Mouse (Mus musculus): Measurements from ENCODE around the gene Trio. TPM values are rescaled to one million over a fixed set of nuclear protein-coding genes. Genes with fewer than 3 reads are reported as not detected.
A peak's percentile ranks its signal among the peaks of the same experiment; 100 is the strongest.

The Trio gene
- polyA plus RNA-seq, 1 experiment, result 12.0 TPM

DNA sequence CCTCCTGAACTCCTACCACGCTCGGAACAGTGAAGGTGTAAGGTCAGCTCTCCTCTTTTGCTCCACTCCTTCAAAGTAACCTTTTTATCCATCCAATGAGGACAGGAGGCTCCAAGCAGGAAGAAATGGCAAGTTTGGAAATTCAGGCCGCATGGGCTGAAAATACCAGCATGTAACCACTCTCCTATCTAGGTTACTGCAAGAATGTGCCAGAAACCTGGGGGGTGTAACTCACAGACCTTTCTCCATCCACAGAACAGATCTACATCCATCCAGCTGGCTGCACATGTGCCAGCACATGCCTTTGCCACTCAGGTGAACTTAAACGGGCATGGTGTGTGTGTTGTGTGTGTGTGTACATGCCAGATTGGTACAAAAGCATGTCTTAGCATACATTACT is 28.9 kb downstream of the Trio start:
- DNase-seq (ENCODE audit: low read depth, low spot score), result no peak
- 86% methylated on average over 4 of the region's 4 CpGs for WGBS

DNA sequence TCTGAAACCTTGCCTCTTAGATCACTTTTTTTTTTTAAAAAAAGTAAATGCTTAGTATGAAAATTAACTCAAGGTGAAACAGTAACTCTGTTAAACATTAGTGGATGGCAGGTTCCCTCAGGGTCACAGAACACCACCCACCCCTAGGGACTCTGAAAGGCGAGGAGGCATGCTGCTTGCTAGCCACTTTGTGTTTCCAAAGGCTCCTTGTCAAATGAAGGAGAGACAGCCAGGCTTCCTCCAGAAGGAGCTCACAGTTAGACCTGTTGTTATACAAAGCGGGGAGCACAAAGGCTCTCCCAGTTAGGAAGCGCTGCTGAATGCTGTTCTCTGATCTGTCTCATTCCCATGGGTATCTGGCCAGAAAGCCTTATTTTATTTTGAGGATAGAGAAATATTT is 30.2 kb downstream of the Trio start:
- DNase-seq (ENCODE audit: low read depth, low spot score), result no peak
- 72% methylated on average over 3 of the region's 3 CpGs for WGBS

GRCm38 (mm10) chr15:27994870-27995269 is 30.8 kb downstream of the Trio start:
- WGBS, result 93% methylated on average over 13 of the region's 13 CpGs

GRCm38 (mm10) chr15:27993528-27993927 is 32.1 kb downstream of the Trio start:
- 41% methylated on average over 7 of the region's 7 CpGs for WGBS
- DNase-seq (ENCODE audit: low read depth, low spot score), result no peak

More at GRCm38 (mm10) chr15:27994870-27995269, 30.8 kb downstream of the Trio start:
- DNase-seq (ENCODE audit: low read depth, low spot score), result no peak

DNA sequence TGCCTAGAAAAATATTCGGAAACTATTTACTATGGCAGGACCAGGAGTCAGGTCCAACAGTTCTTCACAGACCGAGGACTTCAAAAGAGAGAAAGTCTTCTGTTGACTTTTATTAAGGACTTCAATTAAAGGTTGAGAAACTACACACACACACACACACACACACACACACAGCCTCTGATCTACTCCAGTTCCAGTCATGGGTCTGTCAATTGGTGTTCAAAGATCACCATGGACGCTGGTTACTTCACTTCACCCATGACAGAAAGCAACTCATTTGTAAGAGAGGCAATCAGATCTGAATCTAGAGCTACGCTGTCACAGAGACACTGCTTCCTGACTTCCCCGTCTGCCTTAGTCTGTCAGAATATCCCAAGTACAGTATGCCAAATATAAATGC is 33.1 kb downstream of the Trio start:
- DNase-seq (ENCODE audit: low read depth, low spot score), result no peak
- WGBS, result 71% methylated on average over 5 of the region's 5 CpGs

GRCm38 (mm10) chr15:27991892-27992593 is 33.6 kb downstream of the Trio start:
- no peak for DNase-seq (ENCODE audit: low read depth, low spot score)
- WGBS, result 52% methylated on average over 6 of the region's 6 CpGs

GRCm38 (mm10) chr15:27991066-27991701 is 34.5 kb downstream of the Trio start:
- WGBS, result 79% methylated on average over 17 of the region's 17 CpGs
- no peak for DNase-seq (ENCODE audit: low read depth, low spot score)

DNA sequence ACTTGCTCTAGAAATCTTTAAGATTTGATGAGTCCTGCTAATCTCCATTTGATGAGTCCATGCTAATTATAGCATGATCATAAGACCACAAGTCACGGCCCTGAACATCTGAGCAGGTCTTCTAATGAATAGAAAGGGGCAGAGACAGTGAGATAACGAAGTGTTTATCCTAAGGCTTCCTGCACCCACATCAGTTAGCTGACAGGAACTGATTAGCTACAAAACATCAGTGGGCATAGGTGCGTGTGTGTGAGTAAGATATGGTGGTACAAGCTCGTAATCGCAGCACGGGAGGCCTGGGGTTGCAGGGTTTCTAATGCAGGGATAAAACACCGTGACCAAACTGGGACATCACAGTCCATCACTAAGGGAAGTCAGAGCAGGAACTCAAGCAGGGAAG is 37.7 kb downstream of the Trio start:
- no peak for DNase-seq (ENCODE audit: low read depth, low spot score)
- WGBS, result 89% methylated on average over 7 of the region's 7 CpGs

- no peak for DNase-seq (ENCODE audit: low read depth, low spot score)
- WGBS, result 58% methylated on average over 2 of the region's 2 CpGs
These were observed 40.8 kb downstream of the Trio start for GRCm38 (mm10) chr15:27984881-27985280.

DNA sequence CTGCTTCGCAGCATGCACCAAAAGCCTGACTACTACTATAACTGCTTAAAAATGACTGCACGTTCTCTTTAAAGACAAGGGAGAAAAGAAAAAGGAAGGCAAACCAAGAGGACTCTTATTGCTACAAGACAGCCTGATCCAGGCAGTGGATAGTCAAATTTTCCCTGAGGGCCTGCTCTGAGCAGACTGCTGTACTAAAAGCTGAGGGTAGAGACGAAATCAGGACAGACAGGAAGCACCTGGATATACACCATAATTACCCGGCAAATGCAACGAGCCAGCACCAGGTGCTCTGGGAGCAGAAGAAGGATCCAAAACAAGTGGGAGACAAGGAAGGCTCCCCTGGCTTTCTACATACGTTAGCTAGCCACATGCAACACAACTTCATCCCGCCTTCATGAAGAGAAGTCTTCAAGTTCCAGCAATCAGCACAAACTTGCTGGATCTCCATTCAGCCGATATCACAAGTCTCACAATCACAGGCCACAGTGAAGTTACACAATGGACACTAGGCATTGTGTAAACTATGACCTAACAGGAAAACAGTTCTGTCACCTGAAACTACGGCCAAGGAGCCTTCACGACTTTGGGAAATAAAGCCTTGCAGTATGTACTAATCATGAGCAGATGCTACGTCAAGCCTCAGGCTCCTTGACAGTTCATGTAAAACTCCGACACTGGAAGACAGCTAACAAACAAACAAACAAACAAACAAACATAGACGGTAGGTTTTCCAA is 43.7 kb downstream of the Trio start:
- DNase-seq (ENCODE audit: low read depth, low spot score), result no peak
- 39% methylated on average over 13 of the region's 13 CpGs for WGBS

DNA sequence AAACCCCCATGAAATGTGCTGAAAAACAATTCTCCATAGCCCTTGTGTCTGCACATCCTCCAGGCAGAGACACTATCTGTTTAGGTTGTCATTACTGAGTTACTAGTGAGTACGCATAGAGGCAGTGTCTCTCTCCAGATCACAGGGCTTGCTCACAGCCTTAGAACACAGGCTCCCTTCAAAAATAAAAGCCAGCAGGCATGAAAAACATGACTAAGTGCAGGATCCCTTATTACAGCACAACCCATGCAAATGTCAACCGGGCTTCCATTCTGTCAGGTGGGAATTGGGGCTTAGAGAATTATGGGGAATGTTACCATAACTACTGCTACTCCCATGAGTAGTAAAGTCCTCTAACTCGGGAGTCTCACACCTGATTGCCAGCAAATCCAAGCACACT is 44.4 kb downstream of the Trio start:
- DNase-seq (ENCODE audit: low read depth, low spot score), result no peak
- WGBS, result 41% methylated on average over 3 of the region's 3 CpGs

GRCm38 (mm10) chr15:27980436-27980835 is 45.2 kb downstream of the Trio start:
- DNase-seq (ENCODE audit: low read depth, low spot score), result no peak
- WGBS, result 88% methylated on average over 13 of the region's 13 CpGs

DNA sequence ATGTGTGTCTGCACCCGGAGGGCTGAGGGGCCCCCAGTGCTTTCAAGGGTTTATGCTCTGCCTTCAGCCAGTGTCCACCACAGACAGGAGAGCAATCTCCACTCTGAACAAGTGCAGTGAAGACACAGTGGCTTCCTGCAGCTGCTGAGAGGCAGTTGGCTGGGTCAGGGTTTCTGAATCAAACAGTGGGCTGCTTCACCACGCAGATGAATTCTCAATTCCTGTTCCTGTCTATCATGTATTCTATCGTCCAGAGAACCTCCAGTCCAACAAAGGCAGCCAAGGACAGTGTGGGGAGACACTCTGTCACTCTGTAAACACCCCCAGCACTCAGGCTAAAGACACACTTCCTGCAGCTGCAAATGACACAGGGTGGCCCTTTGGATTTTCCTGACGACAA is 48.7 kb downstream of the Trio start:
- DNase-seq (ENCODE audit: low read depth, low spot score), result no peak
- 13% methylated on average over 4 of the region's 4 CpGs for WGBS

- peak; percentile 33 for DNase-seq (ENCODE audit: low read depth, low spot score)
These were observed 49.3 kb downstream of the Trio start for GRCm38 (mm10) chr15:27976366-27976765.

DNA sequence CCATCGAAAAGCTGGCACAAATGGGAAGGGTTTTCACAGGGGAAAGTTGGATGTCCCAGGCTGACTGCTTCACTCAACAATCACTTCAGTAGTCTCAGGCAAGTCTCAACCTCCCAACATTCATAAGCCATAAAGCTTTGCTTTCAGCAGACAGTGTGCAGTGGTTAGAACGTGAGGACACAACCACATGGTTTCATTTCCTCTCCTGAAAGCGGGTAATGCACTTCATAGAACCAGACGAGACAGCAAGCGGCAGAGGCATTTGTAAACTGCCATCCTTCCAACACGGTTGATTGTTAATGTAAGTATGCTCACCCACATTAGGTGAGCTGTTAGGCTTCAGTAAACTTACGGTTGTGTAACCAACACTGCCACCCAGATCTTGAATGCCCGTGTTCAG is 51.0 kb downstream of the Trio start:
- 84% methylated on average over 8 of the region's 8 CpGs for WGBS
- no peak for DNase-seq (ENCODE audit: low read depth, low spot score)

DNA sequence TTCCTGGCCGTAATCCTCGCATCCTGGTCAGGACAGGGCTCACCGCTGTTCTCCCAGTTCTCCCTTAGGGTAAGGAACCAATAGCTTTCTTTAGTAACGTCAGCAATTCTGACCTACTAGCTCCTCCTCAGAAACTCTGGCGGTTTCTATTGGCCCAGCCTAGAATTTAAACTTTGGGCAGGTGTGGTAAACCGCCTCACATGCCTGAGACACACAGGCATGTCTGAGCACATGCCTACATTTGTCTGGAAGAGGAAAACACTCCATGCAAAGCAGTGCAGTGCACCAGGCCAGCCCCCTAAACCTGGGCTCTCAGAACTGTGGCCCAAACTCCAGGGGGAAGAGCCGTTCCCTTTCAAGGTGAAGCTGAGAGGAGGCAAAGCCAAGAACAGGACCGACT is 57.5 kb downstream of the Trio start:
- no peak for DNase-seq (ENCODE audit: low read depth, low spot score)
- 76% methylated on average over 8 of the region's 8 CpGs for WGBS

- 65% methylated on average over 14 of the region's 14 CpGs for WGBS
- DNase-seq (ENCODE audit: low read depth, low spot score), result no peak
These were observed 58.3 kb downstream of the Trio start for GRCm38 (mm10) chr15:27967128-27967876.

DNA sequence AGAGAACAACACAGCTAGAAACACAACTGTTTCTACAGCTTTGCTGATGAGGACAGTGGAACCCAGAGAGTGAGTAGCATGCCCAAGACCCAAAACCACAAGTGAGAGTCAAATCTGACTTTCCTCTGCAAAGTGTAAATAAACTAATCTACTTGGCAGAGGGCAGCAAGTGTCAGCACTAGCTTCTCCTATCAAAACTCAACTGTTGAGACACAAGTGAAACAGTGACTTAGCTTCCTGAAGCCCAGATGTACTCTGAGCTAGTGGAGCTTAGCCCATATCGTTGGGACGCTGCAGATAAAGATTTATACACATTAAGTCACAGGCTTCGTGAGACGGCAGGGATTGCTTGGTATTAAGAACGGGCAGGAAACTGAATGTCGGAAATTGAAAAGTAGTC is 60.8 kb downstream of the Trio start:
- WGBS, result 58% methylated on average over 6 of the region's 6 CpGs
- no peak for DNase-seq (ENCODE audit: low read depth, low spot score)

DNA sequence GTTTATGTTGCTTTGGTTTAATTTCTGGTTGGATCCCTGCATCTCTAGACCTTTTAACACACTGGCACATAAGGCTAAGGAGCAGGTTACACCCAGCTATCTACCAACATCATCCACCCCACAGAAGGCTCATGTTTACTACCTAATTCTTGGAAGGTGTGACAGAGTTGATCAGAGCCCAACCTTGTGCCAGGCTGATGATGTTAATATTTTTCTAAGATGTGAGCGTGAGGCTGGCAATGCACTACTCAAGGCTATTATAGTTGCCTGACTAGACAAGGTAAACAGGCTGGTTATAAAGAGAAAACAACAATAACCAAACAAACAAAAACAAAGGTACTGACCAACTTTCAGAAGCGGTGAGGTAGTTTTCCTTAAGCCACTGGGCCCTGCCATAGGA is 62.1 kb downstream of the Trio start:
- DNase-seq (ENCODE audit: low read depth, low spot score), result no peak
- 63% methylated on average over 2 of the region's 2 CpGs for WGBS

DNA sequence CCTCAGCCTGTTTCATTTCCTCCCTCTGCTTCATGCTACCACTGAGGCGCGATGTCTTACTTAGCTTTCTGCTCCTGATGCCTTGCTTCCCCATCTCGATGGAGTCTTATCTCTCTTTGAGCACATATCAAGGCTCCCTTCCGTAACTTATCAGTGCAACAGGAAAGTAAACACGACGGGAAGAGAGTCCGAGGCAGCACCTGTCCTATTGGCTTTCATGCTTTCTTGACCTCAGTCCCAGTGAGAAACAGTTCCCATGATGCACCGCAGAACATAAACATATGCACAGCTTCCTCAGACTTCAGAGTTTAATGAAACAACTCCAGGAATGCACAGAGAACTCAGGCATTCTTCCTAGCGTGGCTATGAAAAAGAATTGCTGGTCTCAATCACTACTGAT is 65.0 kb downstream of the Trio start:
- WGBS, result 13% methylated on average over 9 of the region's 9 CpGs
- DNase-seq (ENCODE audit: low read depth, low spot score), result peak; percentile 31

All from large intestine, adult 2 months (tissue).